Mouse (Mus musculus) heart, adult 2 months (tissue): ENCODE results near the gene Slc17a6. TPM values are rescaled to one million over a fixed set of nuclear protein-coding genes. Genes with fewer than 3 reads are reported as not detected.

Source experiments
- DNase-seq, 2 experiments: peaks; one replicate each; pipeline ENCODE4 v3.0.0; 2021
- H3K27ac ChIP-seq: fragments of 200-600 bp; 2 replicates; pipeline ENCODE4 v1.8.1; 2022
- H3K27me3 ChIP-seq: fragments of 200-500 bp; 2 replicates; pipeline ENCODE4 v1.6.1; 2012; ENCODE audit warnings: mild to moderate bottlenecking, low read length, inconsistent platforms, mixed read lengths; ENCODE audit not compliant: control insufficient read depth, insufficient read depth
- H3K36me3 ChIP-seq: fragments of 200-500 bp; 2 replicates; pipeline ENCODE4 v1.6.1; 2012; ENCODE audit warnings: low read length, inconsistent platforms; ENCODE audit not compliant: control insufficient read depth, insufficient read depth
- H3K4me1 ChIP-seq: fragments of 200-500 bp; 2 replicates; pipeline ENCODE4 v1.6.1; 2011; ENCODE audit warnings: low read length; ENCODE audit not compliant: control insufficient read depth, insufficient read depth
- H3K4me3 ChIP-seq: fragments of 200-600 bp; 2 replicates; pipeline ENCODE4 v1.8.1; 2022
- H3K79me2 ChIP-seq: fragments of 200-500 bp; replicated peaks from 2 replicates; pipeline ENCODE4 v1.6.1; 2012; ENCODE audit warnings: mild to moderate bottlenecking, inconsistent platforms, low read length, moderate library complexity, mixed read lengths; ENCODE audit not compliant: control insufficient read depth, insufficient read depth
- H3K9ac ChIP-seq: fragments of 200-500 bp; 2 replicates; pipeline ENCODE4 v1.6.1; 2012; ENCODE audit warnings: low read depth, mild to moderate bottlenecking, control low read depth, inconsistent platforms, low read length, mixed read lengths
- CTCF ChIP-seq: fragments of 200-600 bp; IDR thresholded peaks from 2 replicates; pipeline ENCODE4 v1.8.1; 2022; ENCODE audit warnings: antibody characterized with exemption, mild to moderate bottlenecking, moderate library complexity
- EP300 ChIP-seq: fragments of 200-500 bp; IDR thresholded peaks from 2 replicates; pipeline ENCODE4 v1.6.1; 2011; ENCODE audit warnings: low read depth, low read length, control low read depth; ENCODE audit not compliant: insufficient read depth
- POLR2A ChIP-seq: fragments of 200-500 bp; IDR thresholded peaks from 2 replicates; pipeline ENCODE4 v1.6.1; 2011; ENCODE audit warnings: mild to moderate bottlenecking, low read depth, low read length, control low read depth; ENCODE audit not compliant: insufficient read depth
- WGBS: fragments of 180-500 bp; shearing (Covaris S2); methylation state at CpG from one replicate; pipeline ENCODE4 v1.1.7; 2018; 5-methylcytosine and 5-hydroxymethylcytosine counted together
- intact Hi-C: fragments of 180-260 bp; cut with DNase I; formaldehyde crosslinking; loops from one replicate; pipeline ENCODE4 v1.15.1; 2025
- polyA plus RNA-seq: library from polyadenylated mRNA; depleted of rRNA; stranded (reverse); fragments of >200 nt; gene quantifications from 2 replicates; pipeline ENCODE4 v1.2.3, GENCODE M21; 2012
- total RNA-seq, 2 experiments: library from RNA; stranded (reverse); gene quantifications; 2 replicates each; pipeline ENCODE4 v1.2.3; 2021

The Slc17a6 gene
- total and polyA plus RNA-seq, 3 experiments: not detected

- H3K4me1 ChIP-seq: no peaks in the 10 kb centered on the region
- TF ChIP-seq EP300: no peak
- no peak for TF ChIP-seq POLR2A
- no peak for TF ChIP-seq CTCF
- H3K36me3 ChIP-seq: no peaks in the 10 kb centered on the region
- peaks cover 13% of the 10 kb centered on the region for H3K27me3 ChIP-seq
- no peak for DNase-seq
- no peak overlapping the region for H3K9ac ChIP-seq
- H3K79me2 ChIP-seq: no peaks in the 10 kb centered on the region
- no peak overlapping the region for H3K4me3 ChIP-seq
- 3% methylated on average over 16 of the region's 16 CpGs for WGBS
- no peak overlapping the region for H3K27ac ChIP-seq
- intact Hi-C loops: no loop called here
Observed at GRCm38 (mm10) chr7:51626451-51627000, 4.7 kb downstream of the Slc17a6 start.

GRCm38 (mm10) chr7:51627001-51627631, 5.3 kb downstream of the Slc17a6 start:
- Histone ChIP-seq H3K79me2 (no peaks in the 10 kb centered on the region), H3K9ac (no peak overlapping the region), H3K4me3 (no peak overlapping the region), H3K4me1 (no peaks in the 10 kb centered on the region), H3K36me3 (no peaks in the 10 kb centered on the region), H3K27ac (no peak overlapping the region), H3K27me3 (peaks cover 11% of the 10 kb centered on the region)
- intact Hi-C loops: no loop called here
- DNase-seq: no peak
- 1% methylated on average over 26 of the region's 26 CpGs for WGBS
- TF ChIP-seq CTCF: no peak
- TF ChIP-seq EP300: no peak
- TF ChIP-seq POLR2A: no peak

- Histone ChIP-seq H3K27ac (no peak overlapping the region), H3K36me3 (no peaks in the 10 kb centered on the region), H3K4me1 (no peaks in the 10 kb centered on the region), H3K9ac (no peak overlapping the region), H3K27me3 (peaks cover 11% of the 10 kb centered on the region), H3K4me3 (no peak overlapping the region), H3K79me2 (no peaks in the 10 kb centered on the region)
- DNase-seq: no peak
- 2% methylated on average over 9 of the region's 9 CpGs for WGBS
- intact Hi-C loops: no loop called here
- TF ChIP-seq POLR2A (no peak), EP300 (no peak)
Observed at GRCm38 (mm10) chr7:51627666-51628065, 5.9 kb downstream of the Slc17a6 start.

- intact Hi-C loops: no loop called here
- WGBS: 3% methylated on average over 9 of the region's 9 CpGs
- no peak for DNase-seq
- no peaks in the 10 kb centered on the region for H3K4me1 ChIP-seq
- no peaks in the 10 kb centered on the region for H3K79me2 ChIP-seq
- H3K9ac ChIP-seq: no peak overlapping the region
- peaks cover 11% of the 10 kb centered on the region for H3K27me3 ChIP-seq
- TF ChIP-seq POLR2A (no peak), EP300 (no peak), CTCF (no peak)
- no peak overlapping the region for H3K4me3 ChIP-seq
- H3K36me3 ChIP-seq: no peaks in the 10 kb centered on the region
- H3K27ac ChIP-seq: no peak overlapping the region
Observed at GRCm38 (mm10) chr7:51628349-51628748, 6.5 kb downstream of the Slc17a6 start.

GRCm38 (mm10) chr7:51629206-51629605, 7.4 kb downstream of the Slc17a6 start:
- Histone ChIP-seq H3K27me3 (peaks cover 10% of the 10 kb centered on the region), H3K27ac (no peak overlapping the region), H3K9ac (no peak overlapping the region), H3K36me3 (no peaks in the 10 kb centered on the region), H3K4me1 (no peaks in the 10 kb centered on the region), H3K4me3 (no peak overlapping the region), H3K79me2 (no peaks in the 10 kb centered on the region)
- intact Hi-C loops: no loop called here
- DNase-seq: no peak
- TF ChIP-seq EP300 (no peak), POLR2A (no peak), CTCF (no peak)
- 2% methylated on average over 3 of the region's 3 CpGs for WGBS

- DNase-seq: no peak
- WGBS: 38% methylated on average over 3 of the region's 3 CpGs
- H3K79me2 ChIP-seq: no peaks in the 10 kb centered on the region
- no peaks in the 10 kb centered on the region for H3K4me1 ChIP-seq
- peaks cover 7% of the 10 kb centered on the region for H3K27me3 ChIP-seq
- H3K27ac ChIP-seq: no peak overlapping the region
- no peak overlapping the region for H3K4me3 ChIP-seq
- no peak overlapping the region for H3K9ac ChIP-seq
- intact Hi-C loops: no loop called here
- H3K36me3 ChIP-seq: no peaks in the 10 kb centered on the region
- no peak for TF ChIP-seq POLR2A
Observed at GRCm38 (mm10) chr7:51631171-51631570, 9.4 kb downstream of the Slc17a6 start.
